Mouse (Mus musculus) thymus, adult 2 months (tissue): Measurements from ENCODE around the gene Pgm5. TPM values are rescaled to one million over a fixed set of nuclear protein-coding genes. Genes with fewer than 3 reads are reported as not detected.

ENCODE experiments used
- DNase-seq: peaks from one replicate; pipeline ENCODE4 v3.0.0; 2021
- H3K27ac ChIP-seq: fragments of 200-500 bp; 2 replicates; pipeline ENCODE4 v1.5.1; 2012; ENCODE audit warnings: low read length, control low read depth; ENCODE audit not compliant: control insufficient read depth, insufficient read depth
- H3K27me3 ChIP-seq: fragments of 200-500 bp; 2 replicates; pipeline ENCODE4 v1.6.1; 2012; ENCODE audit warnings: mild to moderate bottlenecking, low read length, moderate library complexity, mixed read lengths; ENCODE audit not compliant: control insufficient read depth, insufficient read depth
- H3K36me3 ChIP-seq: fragments of 200-500 bp; 2 replicates; pipeline ENCODE4 v1.6.1; 2012; ENCODE audit warnings: mild to moderate bottlenecking, low read length, moderate library complexity; ENCODE audit not compliant: control insufficient read depth, insufficient read depth
- H3K4me1 ChIP-seq: fragments of 200-500 bp; replicated peaks from 2 replicates; pipeline ENCODE4 v1.6.1; 2012; ENCODE audit warnings: low read length; ENCODE audit not compliant: control insufficient read depth, insufficient read depth
- H3K4me3 ChIP-seq: fragments of 200-500 bp; 2 replicates; pipeline ENCODE4 v1.5.1; 2012; ENCODE audit warnings: mild to moderate bottlenecking, low read length, control low read depth, moderate library complexity; ENCODE audit not compliant: control insufficient read depth, insufficient read depth
- CTCF ChIP-seq: fragments of 200-500 bp; IDR thresholded peaks from 2 replicates; pipeline ENCODE4 v1.5.1; 2012; ENCODE audit warnings: mild to moderate bottlenecking, control low read depth, low read length, moderate library complexity, borderline replicate concordance; ENCODE audit not compliant: control insufficient read depth, poor library complexity, insufficient read depth; ENCODE audit errors: extremely low read depth
- POLR2A ChIP-seq: fragments of 200-500 bp; IDR thresholded peaks from 2 replicates; pipeline ENCODE4 v1.6.1; 2012; ENCODE audit warnings: mild to moderate bottlenecking, low read length, control low read depth, moderate library complexity; ENCODE audit not compliant: control insufficient read depth, poor library complexity, insufficient read depth; ENCODE audit errors: extremely low read depth
- WGBS: fragments of 180-500 bp; shearing (Covaris S2); methylation state at CpG from one replicate; pipeline ENCODE4 v1.1.7; 2018; 5-methylcytosine and 5-hydroxymethylcytosine counted together
- polyA plus RNA-seq: library from polyadenylated mRNA; depleted of rRNA; stranded (reverse); fragments of >200 nt; gene quantifications from 2 replicates; pipeline ENCODE4 v1.2.3, GENCODE M21; 2012

Gene Pgm5
- polyA plus RNA-seq, 1 experiment, result 7.2 TPM

DNA sequence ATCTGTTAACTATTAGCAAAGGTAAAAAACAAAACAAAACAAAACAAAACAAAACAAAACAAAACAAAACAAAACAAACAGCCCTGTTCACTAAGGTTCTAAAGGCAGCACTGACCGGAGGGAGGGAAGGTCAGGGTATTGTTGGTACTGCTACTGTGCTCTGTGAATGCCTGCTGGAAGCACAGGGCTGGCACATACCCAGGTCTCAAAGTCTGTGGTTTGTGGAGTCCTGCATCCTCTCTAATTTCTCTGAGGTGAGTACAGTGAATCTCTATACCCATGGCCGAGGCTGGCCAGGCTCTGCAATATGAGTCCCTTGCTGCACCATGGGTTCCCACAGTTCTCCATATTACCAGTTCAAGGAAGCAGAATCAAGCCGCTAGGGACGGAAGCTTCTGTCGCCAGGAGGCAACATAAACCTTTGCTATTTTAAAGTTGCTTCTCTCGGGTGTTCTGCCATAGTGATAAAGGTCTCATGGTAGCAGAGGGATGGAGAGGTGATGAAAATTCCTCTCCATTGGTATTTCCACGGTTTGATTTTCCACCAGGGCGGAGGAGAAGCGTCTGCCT, 208.3 kb downstream of the Pgm5 start:
- H3K4me1 ChIP-seq, result no peaks in the 10 kb centered on the region
- WGBS, result 91% methylated on average over 9 of the region's 9 CpGs
- no peak for TF ChIP-seq POLR2A
- no peak for TF ChIP-seq CTCF
- H3K4me3 ChIP-seq, result no peak overlapping the region
- DNase-seq, result no peak
- no peaks in the 10 kb centered on the region for H3K27me3 ChIP-seq
- H3K36me3 ChIP-seq, result no peaks in the 10 kb centered on the region
- no peak overlapping the region for H3K27ac ChIP-seq

GRCm38 (mm10) chr19:24652342-24653019, 209.2 kb downstream of the Pgm5 start:
- no peak for TF ChIP-seq CTCF
- TF ChIP-seq POLR2A, result no peak
- no peaks in the 10 kb centered on the region for H3K36me3 ChIP-seq
- WGBS, result 78% methylated on average over 6 of the region's 6 CpGs
- no peaks in the 10 kb centered on the region for H3K4me1 ChIP-seq
- no peak for DNase-seq
- no peaks in the 10 kb centered on the region for H3K27me3 ChIP-seq
- no peak overlapping the region for H3K27ac ChIP-seq
- H3K4me3 ChIP-seq, result no peak overlapping the region

DNA sequence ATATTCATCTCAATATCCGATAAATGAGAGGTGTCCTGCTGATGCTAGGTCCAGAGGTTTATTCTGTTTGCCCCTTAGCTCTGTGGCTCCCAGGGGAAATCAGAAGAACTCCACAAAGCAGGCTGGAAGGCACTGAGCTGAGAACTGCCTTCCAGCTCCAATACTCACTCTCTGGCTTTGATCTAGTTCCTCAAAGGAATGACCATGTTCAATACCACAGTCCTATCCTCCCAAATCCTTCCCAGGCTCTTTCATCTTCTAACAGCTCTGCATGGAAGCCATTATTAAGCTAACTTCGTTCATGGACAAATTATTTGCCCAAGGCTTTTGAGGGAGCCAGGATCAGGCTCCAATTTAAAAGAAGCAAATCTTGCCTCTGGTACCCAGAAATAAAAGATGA, 210.1 kb downstream of the Pgm5 start:
- Histone ChIP-seq H3K27ac (no peak overlapping the region), H3K27me3 (no peaks in the 10 kb centered on the region), H3K4me3 (no peak overlapping the region), H3K36me3 (no peaks in the 10 kb centered on the region), H3K4me1 (no peaks in the 10 kb centered on the region)
- no peak for TF ChIP-seq POLR2A
- TF ChIP-seq CTCF, result no peak
- WGBS, result 94% methylated on average over 2 of the region's 2 CpGs
- DNase-seq, result no peak

- no peak for DNase-seq
- WGBS, result 83% methylated on average over 8 of the region's 8 CpGs
- Histone ChIP-seq H3K4me3 (no peak overlapping the region), H3K27me3 (no peaks in the 10 kb centered on the region), H3K27ac (no peak overlapping the region), H3K4me1 (no peaks in the 10 kb centered on the region), H3K36me3 (no peaks in the 10 kb centered on the region)
- TF ChIP-seq POLR2A (no peak), CTCF (no peak)
Observed at GRCm38 (mm10) chr19:24650428-24650827, 211.2 kb downstream of the Pgm5 start.

- Histone ChIP-seq H3K27me3 (no peaks in the 10 kb centered on the region), H3K27ac (no peak overlapping the region), H3K4me1 (no peaks in the 10 kb centered on the region), H3K4me3 (no peak overlapping the region), H3K36me3 (no peaks in the 10 kb centered on the region)
- TF ChIP-seq POLR2A (no peak), CTCF (no peak)
- no peak for DNase-seq
- 96% methylated on average over 8 of the region's 8 CpGs for WGBS
Observed at GRCm38 (mm10) chr19:24648016-24648415, 213.6 kb downstream of the Pgm5 start.

DNA sequence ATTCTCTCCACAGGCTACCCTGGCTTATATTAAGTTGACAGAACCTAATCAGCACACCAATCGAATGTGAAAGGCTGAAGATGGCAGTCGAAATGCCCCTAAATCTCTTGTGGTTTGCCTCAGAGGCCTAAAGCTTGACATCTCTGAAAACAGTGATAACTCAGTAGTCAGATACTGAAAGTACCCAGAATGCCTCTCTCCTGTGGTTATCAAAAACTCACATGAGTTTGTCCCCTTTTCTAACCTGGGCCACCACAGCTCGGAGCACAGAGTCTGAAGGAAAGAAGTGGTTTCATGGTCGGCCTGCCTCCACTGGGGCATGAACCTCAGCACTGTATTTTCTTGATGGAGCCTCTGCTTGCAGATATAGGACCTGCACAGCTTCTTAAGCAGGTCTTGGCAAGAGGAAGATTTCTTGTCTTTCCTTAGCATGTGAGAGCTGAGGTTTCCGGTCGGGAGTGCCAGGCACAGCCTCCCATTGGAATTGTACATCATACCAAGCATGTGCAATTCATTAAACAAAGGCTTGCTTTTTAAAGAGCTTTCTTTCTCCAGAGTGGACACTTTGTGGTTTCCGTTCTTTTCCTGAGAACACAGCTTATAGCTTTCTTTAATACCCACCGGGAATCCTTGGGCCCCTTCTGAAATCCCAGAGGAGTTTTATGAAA, 215.4 kb downstream of the Pgm5 start:
- Histone ChIP-seq H3K4me1 (no peaks in the 10 kb centered on the region), H3K27me3 (no peaks in the 10 kb centered on the region), H3K36me3 (no peaks in the 10 kb centered on the region), H3K4me3 (no peak overlapping the region), H3K27ac (no peak overlapping the region)
- TF ChIP-seq POLR2A, result no peak
- 52% methylated on average over 8 of the region's 8 CpGs for WGBS
- no peak for DNase-seq
